Mouse (Mus musculus) left cerebral cortex, adult 18-20 months (tissue): ENCODE results near the gene Fam160a1. TPM values are rescaled to one million over a fixed set of nuclear protein-coding genes. Genes with fewer than 3 reads are reported as not detected.

Source experiments
- DNase-seq, 2 experiments: peaks; one replicate each; pipeline ENCODE4 v3.0.0; 2021 to 2022; ENCODE audit warnings: low spot score in 2 of 2, mixed read lengths in 1 of 2
- total RNA-seq, 2 experiments: library from RNA; stranded (reverse); gene quantifications; 2 replicates each; pipeline ENCODE4 v1.2.3; 2021

Gene Fam160a1
- total RNA-seq, 2 experiments from 2014 or later: 3.4 to 3.7 TPM

DNA sequence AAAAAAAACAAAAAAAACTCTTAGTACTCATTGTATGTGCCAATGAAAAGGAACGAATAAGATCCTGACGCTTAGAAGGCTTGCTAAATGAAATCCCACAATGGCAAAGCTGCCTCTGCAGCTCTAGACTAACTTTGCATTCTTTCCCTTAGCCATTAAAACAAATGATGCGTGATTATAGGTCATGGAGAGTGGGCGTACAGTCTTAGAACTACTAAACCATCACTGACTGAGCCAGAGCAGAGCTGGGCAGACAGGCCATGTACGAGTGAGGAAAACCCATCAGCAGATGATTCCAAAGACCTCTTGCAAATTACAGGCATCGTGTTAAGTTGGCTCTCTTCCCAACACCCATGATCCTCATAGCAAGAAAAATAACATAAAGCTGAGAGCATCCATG is 10.7 kb upstream of the Fam160a1 start:
- no peak for DNase-seq

DNA sequence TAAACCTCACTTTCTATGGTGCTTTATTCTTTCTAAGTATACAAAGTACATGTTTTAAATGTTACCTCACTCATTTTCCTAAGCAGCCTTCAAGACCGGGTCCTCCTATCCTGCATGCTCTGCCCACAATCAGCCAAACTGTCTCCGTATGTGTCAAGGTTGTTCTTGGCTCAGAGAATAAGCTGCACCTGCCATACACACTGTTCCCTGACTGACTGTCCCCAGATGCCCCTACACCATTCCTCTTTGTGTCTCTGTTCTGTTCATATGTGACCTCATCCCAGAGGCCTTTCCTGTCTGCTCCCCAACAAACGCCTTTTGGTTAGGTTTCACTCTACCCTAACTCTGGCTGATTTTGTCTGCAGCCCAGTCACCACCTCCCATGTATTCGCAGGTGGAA is 10.2 kb upstream of the Fam160a1 start:
- DNase-seq: no peak

DNA sequence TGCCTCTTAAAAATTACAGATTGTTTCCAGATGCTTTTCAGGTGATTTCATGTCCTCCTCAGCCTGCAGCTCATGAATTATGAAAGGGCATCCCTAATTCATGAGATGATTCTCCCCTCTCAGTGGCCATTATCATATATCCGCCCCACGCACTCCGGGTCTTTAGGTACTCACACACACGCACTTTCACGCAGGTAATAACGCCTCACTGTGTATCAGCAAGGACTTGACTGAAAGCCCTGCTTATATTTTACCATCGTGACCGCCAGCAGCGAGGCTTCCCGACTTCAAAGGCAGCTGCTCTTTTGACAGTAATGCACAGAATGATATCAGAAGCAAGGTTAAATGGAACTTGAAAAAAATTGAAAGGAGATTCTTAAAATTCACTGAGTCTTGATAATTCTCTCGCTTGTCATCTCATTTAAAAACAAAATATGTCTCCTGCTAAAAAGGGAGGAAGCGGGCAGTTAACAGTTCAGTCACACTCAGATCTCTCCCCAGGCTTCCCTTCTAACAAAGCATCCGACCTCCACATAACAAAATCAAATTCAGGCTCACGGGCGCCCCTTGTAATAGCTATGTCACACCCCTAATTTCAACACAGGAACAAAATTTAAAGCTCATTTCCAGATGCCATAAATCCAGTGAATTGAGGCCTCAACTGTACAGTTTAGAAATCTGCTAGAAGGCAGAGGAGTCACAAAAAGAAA is 3.9 kb upstream of the Fam160a1 start:
- DNase-seq: no peak

DNA sequence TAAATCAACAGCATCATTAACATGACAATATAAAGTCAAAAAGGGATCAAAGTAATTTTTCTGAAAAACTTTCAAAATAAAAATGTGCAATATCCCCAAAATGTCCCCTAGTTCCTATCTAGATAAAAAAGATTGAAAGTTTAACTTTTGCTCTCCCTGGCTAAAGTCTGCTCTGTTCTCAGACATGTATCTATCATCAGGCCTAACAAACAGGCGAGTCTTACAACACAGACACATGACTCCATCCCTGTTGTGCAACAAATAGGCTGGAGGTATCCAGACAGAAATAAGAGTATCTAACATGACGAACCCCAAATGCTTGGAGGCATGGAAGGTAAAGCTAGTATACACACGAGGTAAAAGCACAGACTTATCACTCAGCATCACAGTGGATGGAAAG is 2.2 kb upstream of the Fam160a1 start:
- no peak for DNase-seq

DNA sequence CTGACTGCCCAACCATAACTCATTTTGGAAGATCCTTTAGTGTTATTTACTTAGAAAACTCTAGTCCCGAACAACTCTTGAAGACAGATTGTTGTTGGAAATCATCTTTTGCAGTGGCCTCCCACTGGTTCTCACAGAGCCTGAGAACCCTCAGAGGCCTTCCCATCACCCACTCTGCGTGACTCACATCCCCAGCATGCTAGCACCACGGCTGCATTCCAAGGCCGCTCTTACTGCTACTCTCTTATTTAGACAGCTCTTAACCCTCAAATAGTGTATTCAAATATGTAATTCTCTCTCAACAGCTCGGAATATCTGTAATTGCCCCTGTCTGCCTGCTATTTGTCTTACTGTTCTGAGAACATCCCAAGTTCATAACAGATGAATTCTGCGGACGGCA is 2.9 kb downstream of the Fam160a1 start:
- peak; percentile 69 to 79 for DNase-seq

DNA sequence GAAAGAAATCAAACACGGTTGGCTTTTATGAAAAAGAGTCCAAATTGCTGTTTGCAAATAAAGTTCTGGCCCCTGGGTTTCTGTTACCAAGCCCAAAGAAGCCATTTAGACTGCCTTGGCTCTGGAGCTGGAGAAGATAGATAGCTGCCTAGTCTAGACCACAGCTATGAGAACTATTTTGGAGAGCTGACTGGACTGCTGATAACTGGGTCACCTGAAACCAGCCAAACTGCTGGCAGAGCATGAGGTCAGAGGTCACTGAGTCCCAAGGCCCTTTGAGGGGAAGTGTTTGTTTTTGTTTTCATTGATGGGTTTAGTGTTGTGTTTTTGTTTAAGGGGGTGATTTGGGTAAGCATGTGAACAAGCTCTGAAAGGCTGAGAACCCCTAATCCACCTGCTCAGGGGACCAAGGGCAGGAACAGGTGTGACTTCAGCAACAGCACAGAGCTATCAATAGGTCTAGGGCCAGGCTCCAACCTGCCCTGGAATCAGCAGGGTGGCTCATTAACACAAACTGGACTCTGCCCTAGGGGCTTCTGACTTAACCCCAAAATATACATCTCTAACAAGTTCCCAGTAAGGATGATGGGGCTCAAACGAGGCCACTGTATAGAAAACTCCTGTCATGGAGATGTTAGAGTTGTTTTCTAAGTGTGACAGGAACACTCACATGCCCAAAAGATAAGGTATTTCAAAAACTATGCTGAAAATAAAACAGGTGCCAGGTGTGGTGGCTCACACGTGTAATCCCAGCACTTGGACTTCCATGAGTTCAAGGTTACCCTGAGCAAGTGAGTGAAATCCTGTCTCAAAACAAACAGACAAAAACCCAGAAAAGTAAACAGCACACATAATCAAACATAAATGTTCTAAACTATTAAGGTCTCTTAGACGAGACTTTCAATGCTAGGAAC is 3.7 kb downstream of the Fam160a1 start:
- DNase-seq: no peak

DNA sequence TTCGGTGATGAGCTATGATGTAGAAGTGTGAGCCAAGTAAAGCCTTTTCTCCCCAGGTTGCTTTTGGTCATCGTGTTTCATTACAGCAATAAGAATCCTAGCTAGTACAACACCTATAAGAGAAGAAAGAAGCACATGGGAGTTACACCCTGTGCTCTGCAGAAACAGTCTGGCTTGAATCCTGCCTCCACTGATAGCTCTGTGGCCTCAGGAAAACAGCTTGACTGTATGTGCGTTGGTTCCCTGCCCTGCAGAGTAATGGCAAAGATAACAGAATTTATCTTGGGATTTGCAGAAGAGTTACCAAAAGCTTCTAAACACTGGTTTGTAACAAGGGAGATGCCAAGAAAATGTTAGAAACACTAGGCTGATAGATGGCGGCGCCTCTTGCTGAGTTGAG is 5.1 kb downstream of the Fam160a1 start:
- no peak for DNase-seq

DNA sequence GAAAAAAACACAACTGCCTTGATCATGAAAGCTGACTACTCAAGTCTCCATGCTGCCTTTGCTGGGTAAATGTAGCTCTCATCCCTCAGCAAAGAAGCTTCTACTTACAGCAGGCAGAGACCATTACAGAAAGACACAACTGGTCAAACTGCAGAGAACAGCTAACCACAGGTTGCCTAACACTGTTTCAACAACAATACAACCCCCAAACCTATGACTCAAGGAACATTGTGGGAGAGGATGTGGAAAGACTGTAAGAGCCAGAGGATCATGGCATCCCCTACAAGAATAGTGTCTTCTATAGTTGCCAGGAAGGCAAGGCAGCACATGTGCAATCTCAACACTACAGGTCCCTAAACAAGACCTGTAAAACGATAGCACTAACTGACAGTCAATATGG is 23.9 kb downstream of the Fam160a1 start:
- DNase-seq: no peak

DNA sequence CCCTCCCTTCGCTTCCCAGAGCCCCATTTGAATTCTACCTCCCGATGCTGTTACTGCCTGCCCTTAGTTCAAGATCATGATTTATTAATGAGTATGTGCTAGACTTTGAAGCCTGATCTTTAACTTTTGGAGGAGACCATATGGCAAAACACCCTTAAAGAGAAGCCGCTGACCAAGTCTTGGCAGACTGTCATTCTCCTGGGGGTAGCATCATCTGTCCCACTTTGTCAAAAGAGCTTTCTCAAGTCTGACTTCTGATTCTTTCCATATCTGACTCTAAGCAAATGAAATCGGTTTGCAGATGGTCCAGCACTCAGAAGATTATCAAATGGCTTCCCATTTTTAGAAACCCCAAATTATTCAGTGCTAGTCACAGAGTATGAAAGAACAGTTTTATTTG is 27.3 kb downstream of the Fam160a1 start:
- no peak for DNase-seq

DNA sequence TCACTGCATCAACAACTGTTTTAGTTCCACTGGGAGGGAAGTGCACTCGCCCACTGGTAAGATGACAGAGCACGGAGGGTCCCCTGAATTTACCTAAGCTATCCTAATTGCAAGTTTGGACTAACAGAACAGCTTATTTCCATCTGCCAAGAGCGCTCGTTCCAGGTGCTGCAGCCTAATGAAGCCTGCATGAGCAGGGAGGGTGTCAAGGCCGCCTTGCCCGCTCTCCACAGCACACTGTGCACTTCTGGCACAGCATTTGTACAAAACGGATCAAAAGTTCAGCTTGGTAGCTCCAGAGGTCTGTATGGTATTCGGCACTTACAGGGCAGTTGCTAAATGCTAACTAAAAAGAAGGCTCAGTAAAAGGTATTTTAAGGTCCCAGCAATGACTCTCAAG is 30.6 kb downstream of the Fam160a1 start:
- no peak for DNase-seq

DNA sequence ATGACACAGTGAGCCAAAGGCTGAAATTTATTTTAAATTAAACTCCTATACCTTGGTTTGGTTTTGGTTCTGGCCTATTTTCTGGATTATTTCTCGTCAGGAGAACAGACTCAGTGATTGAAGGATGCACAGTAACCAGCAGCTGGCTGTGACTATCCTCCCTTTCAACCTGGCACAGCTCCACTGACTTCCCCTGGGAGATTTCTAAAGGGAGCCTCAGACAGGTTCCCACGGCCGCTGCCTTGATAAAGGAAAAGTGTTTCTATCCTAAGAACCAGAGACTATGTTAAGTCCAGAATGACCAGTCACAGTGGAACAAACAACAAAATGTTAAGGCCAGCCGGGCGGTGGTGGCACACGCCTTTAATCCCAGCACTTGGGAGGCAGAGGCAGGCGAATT is 36.2 kb downstream of the Fam160a1 start:
- DNase-seq: no peak

DNA sequence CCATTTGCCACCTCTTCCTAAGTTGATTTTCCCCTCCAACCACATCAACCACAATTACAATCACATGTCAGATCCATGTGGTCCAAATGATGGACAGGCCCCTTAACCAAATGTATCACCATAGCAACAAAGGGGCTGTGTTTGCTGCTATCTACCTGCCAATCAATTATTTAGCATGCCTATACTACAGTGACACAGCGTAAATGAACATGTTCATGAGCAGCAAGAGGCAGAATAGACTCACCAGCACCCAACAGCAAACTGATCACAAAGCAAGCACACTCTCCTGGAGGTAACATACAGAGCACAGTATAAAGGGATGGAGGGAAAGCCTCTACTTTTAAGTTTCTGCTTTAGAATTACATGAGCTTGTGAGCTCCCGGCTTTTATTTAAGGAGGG is 36.8 kb downstream of the Fam160a1 start:
- no peak for DNase-seq

DNA sequence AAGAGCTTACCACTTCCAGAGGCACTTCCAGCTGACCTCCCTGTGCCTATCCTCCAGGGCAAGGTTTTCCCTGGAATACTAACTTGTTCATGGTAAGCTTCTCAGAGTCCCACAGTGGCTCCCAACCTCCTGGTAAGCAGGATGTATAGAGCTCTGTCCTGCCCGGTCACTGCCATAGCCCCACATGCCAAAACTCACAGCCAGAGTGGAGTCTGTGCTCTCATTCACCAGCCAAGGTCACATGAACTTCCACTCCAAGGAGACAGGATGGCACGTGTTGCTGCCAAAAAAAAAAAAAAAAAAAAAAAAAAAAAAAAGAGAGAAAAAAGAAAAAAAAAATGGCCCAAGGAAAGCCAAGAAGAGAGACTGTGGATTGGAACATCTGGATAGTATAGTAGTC is 39.2 kb downstream of the Fam160a1 start:
- DNase-seq: no peak

DNA sequence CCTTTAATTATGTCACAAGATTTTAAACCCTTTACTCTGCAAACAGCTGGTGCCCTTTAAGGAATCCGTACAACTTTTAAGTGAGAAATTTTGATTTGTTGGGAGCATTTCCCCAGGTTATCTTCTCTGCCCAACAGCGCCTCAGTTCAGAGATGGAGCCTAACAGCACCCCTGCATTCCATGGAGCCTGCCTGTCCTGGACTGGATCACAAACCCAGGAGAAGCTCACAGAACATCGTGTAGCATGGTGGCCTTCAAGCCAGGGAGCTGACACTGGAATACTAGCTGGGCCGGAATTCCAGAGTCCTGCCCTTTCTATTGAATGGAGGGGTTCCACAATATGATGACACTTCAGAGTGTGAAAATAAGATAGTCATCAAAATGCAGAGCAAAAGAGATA is 39.7 kb downstream of the Fam160a1 start:
- no peak for DNase-seq

DNA sequence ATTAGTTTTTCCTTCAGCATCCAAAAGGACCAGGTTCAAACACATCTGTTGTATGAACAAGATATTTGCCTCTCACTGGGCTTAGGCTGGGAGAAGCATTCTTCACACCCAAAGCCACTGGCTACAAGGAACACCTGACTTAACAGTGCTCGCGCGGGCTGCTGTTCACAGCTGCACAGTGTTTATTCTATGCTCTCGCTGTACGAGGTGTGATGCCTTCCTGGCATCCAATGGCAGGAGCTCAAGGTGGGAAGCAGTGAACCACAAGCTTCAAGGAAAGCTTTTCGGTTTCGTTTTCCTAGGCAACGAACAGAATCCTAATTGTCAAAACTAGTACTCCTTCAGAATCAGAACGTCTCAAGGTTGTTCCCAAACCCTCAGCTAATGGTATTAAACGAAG is 40.4 kb downstream of the Fam160a1 start:
- no peak for DNase-seq

DNA sequence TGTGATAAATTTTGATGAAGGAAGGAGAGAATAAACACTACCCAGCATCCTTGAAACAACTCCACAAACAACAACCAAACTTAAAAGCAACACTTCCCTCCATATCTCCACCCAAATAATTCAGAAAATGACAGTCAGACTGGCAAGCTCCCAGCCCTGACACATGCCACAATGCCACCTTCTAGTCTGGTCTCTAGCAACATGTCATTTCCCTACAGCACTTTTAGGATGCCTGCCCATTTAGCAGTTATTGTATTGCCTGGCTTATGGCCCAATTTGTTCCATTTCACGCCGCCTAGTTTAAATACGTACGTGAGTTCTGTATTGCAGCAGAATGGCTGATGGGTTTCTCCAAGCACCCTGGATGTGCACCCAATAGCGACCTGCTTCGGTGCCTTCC is 41.0 kb downstream of the Fam160a1 start:
- no peak for DNase-seq

DNA sequence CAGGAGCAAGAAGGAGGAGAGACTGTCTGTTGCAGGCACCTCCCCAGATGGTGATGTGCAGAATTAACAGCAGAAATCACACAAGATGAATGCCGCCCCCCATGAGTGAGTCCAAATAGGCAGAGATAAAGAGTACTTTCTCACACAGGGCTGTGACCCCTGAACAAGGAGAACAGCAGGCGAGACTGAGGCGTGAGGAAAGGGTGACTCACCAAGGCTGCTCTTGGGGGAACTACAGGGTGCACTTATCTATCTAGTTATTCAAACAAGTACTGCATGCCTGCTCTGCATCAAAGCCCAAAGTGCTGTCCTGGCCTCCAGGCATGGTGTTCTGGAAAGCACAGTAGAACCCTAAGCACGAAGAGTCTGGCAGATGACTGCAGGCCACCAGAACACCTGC is 43.2 kb downstream of the Fam160a1 start:
- DNase-seq: no peak

DNA sequence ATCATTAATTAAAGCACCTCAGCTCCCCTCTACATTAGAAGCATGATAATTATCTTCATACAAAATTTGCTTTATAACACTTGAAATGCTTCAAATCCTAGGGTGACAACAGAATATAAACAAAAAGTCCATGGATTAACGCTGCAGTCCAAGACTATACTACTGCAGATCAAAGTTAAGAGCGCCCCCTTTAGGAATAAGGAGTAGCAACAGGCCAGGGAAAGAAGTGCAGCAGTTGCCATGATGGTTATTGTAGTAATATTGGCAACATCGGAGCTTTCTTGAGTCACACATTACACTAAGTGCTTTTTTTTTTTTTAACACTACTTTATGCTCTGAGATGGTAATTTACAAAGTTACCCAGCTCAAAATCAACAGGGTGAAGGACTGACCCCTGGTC is 43.7 kb downstream of the Fam160a1 start:
- no peak for DNase-seq

DNA sequence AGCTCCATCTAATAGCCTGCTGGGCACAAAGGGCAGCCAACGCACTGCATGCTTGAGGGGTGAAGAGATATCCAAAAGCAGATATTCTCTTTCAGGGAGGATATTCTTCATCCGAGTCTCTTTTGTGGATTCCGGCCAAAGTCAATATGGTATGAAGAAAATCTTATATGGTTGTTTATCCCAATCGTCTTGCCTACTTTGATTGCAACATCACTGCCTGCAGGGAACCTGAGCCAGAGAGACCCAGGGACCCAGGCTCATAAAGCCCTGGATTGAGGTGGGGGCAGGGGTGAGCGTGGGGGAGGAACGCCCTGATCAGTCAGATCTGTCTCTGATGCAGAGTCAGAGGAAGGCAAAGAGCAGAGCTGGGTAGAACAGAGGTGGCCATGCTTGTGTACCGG is 52.2 kb downstream of the Fam160a1 start:
- DNase-seq: no peak

DNA sequence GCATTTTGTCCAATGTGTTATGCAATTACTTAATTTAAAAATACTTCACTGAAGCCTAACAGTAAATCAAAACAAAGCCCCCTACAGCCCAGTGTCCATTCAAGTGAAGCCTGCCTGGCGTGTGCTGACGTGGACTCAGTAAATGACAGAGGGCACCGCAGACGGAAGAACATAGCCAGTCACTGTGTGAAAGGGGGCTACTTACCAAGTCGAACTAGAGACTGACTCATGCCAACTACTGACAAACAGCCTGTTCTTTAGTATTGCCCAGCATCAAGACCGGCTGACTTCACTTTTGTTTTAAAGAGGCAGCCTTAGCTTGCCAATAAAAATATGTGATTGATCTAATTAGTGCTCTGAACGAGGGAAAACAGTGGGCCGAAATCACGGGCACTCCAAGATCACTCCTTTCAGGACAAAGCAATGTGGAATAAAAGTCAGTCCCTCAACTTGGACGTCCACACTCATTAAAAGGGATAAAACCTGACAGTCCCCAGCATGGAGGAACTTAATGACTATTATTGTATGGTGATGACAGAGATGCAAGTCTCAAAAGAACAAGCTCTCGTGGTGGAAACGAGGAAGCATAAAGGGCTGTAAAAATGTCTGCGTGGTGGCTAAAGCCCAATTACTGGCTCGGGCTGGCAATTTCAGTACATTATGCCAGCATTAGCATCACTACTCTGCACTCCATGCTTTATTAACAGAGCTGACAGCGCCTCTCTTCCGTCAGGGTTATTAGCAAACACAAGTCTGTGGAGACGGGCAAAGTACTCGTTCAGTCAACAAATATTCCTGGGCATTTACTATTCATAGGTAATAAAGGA is 52.9 kb downstream of the Fam160a1 start:
- no peak for DNase-seq

DNA sequence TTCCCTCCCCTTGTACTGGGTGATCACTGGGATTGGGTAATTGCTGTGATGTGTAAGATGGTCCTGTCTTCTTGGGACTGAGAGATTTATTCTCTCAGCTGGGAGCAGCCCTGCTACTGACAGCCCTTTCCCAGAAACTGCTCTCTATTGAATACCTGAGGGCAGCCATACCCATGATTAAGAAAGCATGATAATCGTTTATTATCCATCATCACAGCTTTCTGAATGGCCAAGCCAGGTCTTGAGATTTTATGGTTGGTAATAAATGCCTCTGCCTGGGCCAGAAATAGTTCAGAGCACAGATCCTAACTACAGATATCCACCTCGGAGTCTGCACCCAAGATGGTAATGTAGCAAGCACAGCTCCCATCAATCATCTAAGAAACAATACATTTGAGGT is 59.1 kb downstream of the Fam160a1 start:
- DNase-seq: no peak

DNA sequence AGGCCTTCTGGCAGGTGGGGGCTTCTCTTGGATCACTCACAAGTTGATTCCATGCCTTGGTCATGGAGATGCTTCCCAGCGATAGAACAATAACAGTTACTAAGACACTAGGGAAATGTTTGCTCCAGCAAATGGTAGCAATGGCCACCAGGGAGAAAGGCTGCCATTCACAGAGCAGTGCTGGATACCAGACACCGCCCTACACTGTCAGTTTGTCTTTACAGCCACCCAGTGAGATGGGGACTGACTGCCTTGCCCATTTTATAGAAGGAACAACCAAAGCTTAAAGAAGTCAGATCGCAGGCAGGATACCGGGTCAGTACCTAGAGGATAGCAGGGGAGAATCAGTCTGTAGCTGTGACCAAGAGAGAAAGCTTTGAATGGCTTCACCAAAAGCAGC is 59.7 kb downstream of the Fam160a1 start:
- DNase-seq: no peak
